Mouse (Mus musculus) left cerebral cortex, postnatal 14 days (tissue): Measurements from ENCODE around the gene Tex14. TPM values are rescaled to one million over a fixed set of nuclear protein-coding genes. Genes with fewer than 3 reads are reported as not detected.

Source experiments
- DNase-seq, 2 experiments: peaks; one replicate each; pipeline ENCODE4 v3.0.0; 2021 to 2022; ENCODE audit warnings: low spot score in 2 of 2, mixed read lengths in 1 of 2
- intact Hi-C: fragments of 180-260 bp; cut with DNase I; formaldehyde crosslinking; loops from one replicate; pipeline ENCODE4 v1.15.1; 2025
- total RNA-seq, 2 experiments: library from RNA; stranded (reverse); gene quantifications; 2 replicates each; pipeline ENCODE4 v1.2.3; 2021

Tex14 gene
- total RNA-seq, 2 experiments from 2014 or later = 0.19 to 0.92 TPM

DNA sequence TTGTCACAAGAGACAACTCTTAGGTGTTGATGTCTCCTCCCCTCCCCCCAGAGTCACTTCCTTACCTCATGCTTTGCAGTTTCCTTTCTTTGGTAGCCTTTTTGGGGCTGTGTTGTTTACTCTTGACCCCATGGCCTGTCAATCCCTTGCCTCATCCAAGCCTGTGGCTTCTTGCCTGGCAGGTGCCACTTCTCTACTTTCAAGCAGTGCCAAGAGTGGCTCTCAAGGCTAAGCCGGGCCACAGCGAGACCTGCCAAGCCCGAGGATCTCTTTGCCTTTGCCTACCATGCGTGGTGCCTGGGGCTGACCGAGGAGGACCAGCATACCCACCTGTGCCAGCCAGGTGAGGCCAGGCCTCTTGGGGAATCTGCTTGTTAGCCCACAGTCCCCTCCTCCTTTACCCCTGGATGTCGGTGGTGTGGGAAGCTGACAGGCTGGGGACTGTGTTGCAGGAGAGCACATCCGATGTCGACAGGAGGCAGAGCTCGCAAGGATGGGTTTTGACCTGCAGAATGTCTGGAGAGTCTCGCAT, 195.5 kb downstream of the Tex14 start:
- no peak for DNase-seq
- intact Hi-C loops = no loop called here

DNA sequence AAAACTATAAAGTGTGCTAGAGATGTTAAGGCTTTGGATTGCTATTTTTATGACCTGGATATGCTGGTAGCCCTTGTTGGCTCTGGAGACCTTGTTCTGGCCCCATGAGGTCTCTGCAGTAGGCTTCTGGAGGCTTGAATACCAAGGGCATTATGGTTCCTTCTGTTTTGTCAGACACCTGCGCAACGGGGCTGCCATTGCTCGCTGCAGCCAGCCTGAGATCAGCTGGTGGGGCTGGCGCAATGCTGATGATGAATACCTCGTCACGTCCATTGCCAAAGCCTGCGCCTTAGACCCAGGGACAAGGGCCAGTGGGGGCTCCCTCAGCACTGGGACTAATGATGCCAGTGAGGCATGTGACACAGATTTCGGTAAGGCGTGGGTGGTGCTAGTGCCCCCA, 197.4 kb downstream of the Tex14 start:
- intact Hi-C loops = no loop called here
- DNase-seq = no peak

DNA sequence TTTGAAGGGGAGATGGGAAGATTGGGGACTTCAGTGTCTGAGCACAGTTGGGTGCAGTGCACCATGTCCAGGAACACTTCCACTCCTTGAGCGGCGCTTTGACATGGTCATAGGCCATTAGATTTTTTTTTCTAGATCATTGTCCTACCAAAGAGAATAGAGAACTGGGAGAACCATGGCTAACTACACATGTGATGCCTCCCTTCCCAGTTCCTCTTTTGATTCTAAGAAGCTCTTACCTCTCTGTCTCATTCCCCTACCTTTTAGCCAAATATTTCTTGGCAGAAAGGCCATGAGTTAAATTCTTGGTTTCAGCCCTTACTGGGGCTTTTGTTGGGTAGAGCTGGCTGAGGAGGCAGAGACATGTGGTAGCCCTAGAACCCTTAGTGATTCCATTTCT, 198.7 kb downstream of the Tex14 start:
- intact Hi-C loops = no loop called here
- no peak for DNase-seq

Other genes starting within 250 kb of the Tex14 start
- 100 to 1,000 TPM; 189 to 194 TPM for gene Ppm1e, start 46.0 kb upstream of the Tex14 start, total RNA-seq
- 1 to 10 TPM; 4.7 to 5.5 TPM for gene Rad51c, start 111 bp upstream of the Tex14 start, total RNA-seq
- under 1 TPM in 1 of 2 experiments, not detected in 1; 0.17 TPM for gene Gm11492, start 161.6 kb downstream of the Tex14 start, total RNA-seq
- 100 to 1,000 TPM in 1 of 2 experiments, 10 to 100 TPM in 1; 95.3 to 109 TPM for gene Sept4, start 163.8 kb downstream of the Tex14 start, total RNA-seq
- 10 to 100 TPM; 83.5 to 86.6 TPM for gene Mtmr4, start 187.1 kb downstream of the Tex14 start, total RNA-seq
- gene Hsf5, start 212.1 kb downstream of the Tex14 start, total RNA-seq = under 1 TPM; 0.46 to 0.66 TPM